Mouse (Mus musculus): ENCODE data around the gene Bri3bp.
A peak's percentile ranks its signal among the peaks of the same experiment; 100 is the strongest.
"Not testable (repeated sequence)": the region's sequence is repeated elsewhere in the genome, so short reads cannot be mapped to it uniquely, and the experiment has no call there.

The Bri3bp gene

DNA sequence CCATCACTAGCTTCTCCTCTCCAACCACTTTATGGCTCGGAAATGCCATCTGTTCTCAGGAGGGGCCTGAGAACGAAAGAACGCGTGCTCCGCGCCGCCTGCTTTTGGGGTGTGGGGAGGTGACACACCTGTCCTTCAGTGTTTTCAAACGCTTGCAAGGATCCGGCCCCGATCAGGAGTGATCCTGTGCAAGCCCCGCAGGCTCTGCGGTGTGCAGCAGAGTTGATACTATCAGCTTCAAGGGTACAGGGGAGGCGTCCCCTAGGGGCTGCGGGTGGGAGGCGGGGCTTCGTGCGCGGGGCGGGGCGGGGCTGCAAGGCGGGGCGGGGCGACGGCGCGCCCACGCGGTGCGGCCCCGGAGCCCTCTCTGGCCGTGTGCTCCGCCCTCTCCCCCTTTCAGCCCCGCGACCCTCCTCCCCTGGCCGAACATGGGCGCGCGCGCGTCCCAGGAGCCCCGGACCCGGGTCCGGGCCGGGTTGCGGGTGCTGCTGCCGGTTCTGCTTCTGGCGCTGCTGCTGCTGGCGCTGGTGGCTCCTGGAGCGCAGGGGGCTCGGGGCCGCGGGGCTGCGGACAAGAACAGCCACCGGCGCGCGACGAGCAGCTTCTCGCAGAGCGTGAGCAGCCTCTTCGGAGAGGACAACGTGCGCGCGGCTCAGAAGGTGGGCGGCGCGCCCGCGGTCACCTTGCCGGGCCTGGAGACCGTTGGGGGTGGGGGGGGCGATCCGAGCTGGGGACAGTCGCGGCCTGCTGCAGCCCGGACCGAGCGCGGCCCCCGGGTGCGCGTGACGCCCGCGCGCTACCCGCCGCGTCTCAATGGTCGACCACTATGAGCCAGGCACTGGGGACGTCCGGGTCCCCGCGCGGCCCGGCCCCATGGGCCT, at the start of gene Bri3bp:
TSS of gene Bri3bp (plus strand) at position 335 of the 881 bp plus-strand sequence.
- DNase-seq: peak; percentile 75 to 76

DNA sequence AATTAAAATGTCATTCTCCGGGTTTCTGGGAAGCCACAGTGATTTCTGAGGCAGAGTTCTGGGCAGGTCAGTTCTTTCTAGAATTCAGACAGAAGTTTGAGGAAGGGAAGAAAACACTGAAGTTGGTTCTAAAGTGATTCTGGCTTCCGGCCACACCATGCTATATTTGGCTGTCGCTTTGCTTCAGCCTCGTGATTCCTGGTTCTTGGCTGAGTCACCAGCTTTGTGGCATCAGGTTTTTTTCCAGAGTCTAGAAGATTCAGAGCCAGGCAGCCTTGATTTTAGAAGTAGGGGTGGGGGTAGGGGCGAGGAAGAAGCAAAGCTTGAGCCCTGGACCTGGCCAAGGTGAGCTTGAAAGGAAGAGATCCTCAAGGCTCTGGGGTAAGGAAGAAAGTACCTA, 49.8 kb upstream of the Bri3bp start:
- no peak for DNase-seq

DNA sequence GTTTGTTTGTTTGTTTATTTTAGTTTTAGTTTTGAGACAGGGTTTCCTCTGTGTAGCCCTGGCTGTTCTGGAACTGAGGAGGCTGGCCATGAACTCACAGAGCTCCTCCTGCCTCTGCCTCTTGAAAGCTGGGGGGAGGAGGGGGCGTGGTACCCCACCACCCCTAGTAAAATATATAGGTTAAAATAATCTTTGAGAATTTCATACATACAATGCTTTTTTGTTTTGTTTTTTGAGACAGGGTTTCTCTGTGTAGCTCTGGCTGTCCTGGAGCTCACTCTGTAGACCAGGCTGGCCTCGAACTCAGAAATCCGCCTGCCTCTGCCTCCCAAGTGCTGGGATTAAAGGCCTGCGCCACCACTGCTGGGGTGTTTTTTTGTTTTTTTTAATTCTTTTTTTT, 49.2 kb upstream of the Bri3bp start:
- not testable (repeated sequence) for DNase-seq

DNA sequence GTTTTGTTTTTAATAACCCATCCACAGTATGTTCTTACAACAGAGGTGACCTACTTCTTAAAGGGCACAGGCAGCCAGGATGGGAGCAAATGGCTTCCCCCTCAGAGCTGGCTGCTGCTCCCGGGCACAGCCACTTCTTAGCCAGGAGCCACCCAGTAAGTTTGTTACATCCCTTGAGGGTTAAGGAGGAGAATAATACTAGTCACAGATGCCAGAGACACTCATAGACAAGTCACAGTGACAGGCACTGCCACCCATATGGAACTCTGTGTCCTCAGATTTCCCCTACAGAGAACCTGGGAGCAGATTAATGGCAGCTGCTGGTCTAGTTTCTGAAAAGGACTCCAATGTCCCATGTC, 48.8 kb upstream of the Bri3bp start:
- no peak for DNase-seq

DNA sequence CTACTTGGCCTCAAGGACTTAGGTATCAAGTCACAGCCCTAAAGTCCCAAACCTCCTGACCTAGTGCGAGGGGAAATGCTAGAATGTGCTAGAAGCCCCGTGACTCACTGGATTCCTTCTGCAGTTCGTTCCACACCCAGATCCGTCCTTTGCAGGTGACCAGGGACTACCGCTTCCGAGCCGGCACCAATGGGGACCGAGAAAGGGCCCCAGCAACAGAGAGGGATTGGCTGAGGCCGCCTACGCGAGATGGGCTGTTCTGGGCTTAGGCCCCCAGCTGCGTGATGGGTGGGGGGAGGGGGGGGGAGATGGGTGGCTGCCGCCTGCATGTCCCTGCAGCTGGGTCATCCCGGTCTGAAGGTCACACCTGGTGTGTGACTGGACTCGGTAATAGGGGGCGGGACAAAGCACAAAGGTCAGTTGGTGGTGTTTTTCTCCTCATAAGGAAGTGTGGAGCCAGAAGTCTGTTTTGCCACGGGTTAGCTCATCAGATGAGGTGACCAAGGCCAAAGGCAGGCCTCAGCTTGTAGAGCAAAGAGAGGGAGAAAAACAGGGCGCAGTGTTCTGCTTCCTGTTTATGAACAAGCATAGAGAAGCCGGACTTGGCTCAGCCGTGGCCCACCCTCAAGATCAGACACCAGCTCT, 48.3 kb upstream of the Bri3bp start:
- peak; percentile 97 for DNase-seq

DNA sequence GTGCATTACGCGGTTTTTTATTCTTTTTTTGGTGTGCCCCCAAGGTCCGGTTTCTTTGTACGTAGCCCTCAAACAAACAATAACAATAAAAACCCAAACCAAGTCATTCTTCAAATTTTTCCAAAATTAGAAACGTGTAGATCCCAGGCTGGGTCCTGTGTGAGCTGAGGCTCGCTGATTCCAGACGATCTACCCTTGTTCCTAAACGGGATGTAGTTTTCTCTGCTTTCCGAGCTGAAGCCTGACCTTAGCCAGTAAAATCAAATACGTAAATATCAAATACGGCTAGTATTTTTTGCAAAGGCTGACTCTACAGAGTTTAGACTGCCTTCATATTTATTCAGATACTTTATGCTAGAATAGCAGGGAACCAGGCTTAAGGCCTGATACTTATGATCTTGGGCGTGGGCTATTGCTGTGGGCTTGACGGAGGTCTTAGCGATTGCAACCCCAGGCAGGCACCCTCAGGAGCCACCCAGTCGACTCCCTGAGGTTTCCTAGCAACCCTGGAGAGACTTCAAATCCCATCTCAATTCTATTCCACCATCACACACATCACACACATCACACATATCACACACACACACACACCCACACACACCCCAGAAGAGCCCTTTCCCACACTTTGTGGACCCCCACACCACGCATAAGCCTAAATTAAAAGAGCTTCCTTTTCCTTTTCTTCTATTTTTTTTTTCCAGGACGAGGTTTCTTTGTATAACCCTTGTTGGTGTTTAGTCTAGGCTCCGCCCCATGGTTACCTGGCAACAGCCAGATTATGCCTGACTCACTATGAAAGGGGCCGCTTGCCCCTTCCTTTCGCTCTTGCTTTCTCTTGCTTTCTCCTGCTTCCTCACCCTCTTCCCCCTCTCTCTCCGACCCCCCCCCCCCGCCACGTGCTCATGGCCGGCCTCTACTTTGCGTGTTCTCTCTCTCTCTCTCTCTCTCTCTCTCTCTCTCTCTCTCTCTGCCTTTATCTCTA, 47.5 kb upstream of the Bri3bp start:
- peak; percentile 79 to 88 for DNase-seq

DNA sequence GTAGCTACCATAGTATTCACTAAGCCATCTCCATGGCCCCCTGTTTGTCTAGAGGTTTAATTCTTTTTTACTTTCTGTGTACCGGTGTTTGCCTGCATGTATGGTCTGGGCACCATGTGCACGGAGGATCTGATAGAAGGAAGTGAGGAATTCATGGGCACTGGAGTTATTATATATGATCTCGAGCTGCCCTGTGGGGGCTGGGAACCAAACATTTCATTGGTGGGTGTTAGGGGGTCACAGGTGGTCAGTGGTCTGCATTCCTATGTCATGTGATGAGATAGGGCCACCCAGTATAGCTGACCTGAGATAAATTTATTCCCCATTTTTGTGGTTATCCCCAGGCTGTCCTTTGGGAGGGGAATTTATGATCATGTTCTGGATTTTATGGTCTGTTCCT, 46.4 kb upstream of the Bri3bp start:
- DNase-seq: no peak

DNA sequence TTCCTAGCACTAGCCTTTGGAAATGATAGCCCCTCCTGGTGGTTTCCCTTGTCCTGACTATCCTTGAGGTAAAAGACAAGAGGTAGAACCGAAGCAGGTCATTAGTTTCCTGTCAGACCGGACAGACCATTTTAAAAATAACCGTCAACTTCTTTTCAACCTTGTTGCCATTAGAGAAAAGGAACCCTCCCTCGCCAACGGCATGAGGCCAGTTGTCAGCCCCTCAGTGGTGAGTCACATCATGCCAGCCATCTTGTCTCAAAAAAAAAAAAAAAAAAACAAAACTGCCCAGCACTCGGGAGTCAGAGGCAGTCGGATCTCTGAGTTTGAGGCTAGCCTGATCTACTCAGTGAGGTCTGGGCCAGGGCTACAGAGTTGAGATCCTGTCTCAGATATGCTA, 40.5 kb upstream of the Bri3bp start:
- DNase-seq: no peak

DNA sequence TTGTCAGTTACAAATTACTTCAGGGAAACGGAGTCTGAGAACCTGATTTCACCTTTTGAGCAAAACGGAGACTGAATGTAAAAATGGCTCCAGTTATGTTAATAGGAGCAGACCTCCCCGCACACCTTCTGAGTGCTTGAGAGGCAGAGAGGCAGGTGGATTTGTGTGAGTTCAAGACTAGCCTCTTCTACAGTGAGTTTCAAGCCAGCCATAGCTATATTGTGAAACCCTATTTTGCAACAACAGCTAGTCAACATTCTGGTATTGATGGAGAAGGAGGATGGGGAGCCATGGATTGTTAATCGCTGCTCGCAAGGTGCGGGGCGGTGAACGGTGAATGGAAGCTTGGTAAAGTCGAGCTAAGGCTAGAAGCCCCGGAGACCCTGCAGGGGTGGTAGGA, 38.9 kb upstream of the Bri3bp start:
- DNase-seq: no peak

DNA sequence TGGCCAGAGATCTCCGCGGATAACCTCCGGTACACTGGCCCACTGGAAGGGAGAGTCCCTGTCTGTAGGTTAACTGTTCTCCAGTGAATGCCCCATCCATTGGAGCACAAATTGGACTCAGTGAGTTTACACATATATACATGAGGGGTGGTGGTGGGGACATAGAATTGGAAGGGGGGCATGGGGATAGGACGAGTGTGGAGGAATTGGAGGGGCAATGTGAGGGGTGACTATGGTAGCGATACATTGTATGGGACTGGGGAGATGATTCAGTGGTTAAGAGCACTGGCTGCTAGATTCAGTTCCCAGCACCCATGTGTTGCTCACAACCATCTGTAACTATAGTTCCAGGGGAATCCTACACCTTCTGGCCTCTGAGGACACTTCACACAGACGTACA, 38.4 kb upstream of the Bri3bp start:
- no peak for DNase-seq

DNA sequence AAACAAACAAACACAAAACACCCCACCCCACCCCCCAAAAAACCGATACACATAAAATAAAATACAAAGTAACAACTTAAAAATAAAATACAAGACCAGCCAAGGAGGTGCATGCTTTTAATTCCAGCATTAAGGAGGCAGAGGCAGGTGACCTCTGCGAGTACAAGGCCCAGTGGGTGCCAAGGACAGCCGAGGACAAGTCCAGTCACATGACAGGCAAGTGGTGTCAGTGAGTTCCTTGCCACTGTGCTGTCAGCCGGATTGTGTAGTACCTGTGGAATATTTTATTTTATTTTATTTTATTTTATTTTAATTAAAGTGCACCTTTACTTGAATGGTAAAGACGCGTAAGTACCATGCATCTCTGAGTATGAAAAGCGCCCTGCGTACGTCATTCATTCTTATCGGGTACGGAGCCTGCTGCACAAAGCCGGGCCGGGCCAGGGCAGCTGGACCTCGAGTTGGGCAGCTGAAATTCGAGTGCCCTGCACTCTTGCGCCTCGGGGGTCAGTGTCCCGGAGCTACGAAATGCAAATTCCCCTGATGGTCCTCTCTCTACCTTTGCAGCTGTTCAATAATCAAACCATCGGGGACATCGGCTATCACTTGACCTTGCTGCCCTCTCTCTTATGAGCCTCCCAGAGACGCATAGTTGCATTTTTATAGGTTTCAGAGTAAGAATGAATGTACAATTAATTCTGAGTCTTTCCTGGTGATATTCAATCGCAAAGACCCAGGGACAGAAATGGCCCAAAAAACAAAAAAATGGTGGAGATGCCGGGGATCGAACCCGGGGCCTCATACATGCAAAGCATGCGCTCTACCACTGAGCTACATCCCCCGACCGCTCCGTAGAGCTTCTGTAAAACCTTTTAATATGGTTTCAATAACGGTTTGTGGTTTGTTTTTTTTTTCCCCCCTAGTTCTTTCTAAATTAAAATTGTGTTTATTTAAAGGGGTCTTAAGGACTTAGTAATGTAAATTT, 37.6 kb upstream of the Bri3bp start:
- peak; percentile 70 for DNase-seq

DNA sequence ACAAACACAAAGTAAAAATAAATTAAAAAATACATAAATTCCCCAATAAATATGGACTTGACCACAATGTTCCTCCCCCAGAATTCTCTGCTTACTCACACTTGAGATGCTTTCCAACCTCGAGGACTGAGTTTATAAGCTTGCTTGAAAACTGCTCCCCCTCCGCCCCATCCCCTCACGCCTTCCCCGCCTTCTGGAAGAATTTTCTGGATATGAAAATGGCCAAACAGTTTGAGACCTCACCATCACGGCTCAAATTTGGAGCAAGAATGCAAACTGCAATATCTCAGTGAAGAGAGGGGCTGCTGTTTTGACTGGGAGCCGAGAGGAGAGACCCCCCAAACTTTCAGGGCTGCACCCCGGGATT, 36.8 kb upstream of the Bri3bp start:
- no peak for DNase-seq

DNA sequence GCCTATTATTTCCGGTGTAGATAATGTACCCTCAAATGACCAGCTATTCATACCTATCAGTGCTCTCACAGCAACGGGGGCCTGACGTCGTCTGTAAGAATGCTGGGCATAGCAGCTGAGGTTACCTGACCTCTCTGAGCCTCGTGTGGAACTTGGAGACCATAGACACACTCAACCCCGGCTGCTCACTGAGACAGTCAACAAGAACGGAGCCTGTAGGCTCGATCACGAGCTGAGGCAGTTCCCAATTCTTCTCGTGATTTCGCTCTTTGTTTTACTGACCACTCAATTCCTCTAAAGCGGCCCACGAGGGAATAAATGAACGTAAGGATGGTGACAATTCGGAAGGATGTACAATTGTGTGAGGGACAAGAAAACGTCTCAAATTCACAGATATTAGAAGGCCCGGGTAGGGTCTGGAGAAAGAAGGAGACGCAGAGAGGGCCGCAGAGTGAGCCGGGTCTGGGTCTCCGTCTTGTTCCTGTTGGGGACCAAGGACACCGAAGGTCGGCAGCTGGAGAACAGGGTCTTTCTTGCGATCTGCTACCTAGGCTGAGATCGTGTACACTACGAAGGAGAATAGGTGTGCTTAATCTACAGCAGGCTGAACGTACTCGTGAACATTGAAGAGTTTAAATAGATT, 36.3 kb upstream of the Bri3bp start:
- DNase-seq: peak; percentile 37 to 48

DNA sequence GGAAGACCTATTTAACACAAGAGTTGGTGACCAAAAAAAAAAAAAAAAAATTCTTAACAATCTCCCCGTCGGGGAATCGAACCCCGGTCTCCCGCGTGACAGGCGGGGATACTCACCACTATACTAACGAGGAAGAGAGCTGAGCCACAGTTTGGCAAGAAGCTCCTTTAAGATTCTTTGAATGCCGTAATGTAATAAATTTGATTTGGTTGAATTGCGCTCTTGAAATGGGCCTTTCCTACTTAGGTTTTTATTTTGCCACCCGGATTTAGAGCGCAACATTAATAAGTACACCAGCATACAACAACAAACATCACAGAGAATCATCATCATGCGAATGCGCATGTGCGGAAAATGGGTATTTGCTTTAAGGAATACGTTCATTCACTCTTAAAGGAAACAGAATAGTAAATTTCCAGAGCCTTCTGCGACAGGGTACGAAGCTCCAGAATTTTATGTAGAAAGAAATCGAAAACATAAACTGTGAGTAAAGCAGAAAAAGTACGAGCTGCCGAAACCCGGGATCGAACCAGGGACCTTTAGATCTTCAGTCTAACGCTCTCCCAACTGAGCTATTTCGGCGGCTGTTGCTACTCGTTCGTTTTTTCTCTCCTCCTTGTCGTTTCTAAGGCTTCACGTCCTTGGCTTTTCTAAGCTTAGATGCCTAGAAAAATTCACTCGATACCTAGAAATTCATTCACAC, 35.7 kb upstream of the Bri3bp start:
- peak; percentile 77 to 83 for DNase-seq

DNA sequence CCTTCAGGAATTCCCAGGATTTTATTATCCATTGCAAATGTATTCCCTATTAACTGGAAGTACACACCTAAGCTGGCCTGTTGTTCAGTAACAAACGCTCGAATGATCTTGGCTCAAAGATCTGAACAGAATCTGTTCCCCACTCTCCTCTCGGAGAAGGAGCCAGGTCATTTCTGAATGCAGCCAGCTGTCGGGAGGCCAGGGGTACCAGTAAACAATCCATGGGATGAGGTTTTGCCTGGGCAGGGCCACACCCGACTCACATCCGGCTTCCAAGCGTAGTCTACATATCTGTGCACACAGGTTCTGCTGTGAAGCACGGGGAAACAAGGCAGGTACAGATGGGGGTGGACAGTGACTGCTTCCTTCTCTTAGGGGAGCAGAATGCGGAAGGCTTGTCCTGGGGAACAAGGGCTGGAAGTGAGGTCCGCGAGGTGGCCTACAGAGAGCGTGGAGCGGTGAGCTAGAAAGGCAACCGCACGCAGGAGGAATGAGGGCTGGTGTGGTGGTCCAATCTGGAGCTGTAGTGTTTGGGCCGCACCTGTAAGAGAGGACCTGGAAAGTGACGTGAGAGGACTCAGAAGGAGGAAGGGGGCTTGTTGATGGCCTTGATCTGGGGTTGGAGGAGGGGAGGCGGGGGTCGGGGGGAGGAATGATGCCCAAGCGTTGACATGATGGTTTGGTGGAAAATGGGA, 34.9 kb upstream of the Bri3bp start:
- DNase-seq: peak; percentile 70 to 74

DNA sequence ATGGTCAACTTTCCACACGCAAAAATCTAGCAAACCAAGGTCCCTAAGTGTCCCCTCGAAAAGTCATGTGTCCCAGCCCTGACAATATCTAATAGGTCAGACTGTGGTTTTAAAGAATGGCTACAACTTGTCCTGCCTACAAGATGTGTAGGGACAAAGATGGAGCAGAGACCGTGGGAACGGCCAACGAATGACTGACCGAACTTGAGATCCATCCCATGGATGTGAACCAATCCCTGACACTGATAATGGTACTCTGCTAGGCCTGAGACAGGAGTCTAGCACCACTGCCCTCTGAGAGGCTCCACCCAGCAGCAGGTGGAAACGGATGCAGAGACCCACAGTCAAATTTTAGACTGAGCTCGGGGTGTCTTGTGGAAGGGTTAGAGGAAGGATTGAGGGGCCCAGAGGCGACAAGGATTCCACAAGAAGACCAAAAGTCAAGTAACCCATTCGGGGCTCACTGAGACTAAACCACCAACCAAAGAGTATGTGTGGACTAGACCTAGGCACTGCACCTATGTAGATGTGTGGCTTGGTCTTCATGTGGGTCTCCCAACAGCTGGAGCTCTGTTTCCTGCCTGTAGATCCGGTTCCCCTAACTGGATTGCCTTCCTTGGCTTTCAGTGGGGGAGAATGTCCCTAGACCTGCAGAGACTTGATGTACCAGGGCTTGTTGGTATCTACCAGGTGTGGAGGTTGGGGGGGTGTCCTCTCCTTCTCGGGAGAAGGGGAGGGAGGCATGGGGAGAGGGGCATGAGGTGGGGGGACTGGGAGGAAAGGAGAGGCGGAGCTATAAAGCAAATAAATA, 34.1 kb upstream of the Bri3bp start:
- no peak for DNase-seq

DNA sequence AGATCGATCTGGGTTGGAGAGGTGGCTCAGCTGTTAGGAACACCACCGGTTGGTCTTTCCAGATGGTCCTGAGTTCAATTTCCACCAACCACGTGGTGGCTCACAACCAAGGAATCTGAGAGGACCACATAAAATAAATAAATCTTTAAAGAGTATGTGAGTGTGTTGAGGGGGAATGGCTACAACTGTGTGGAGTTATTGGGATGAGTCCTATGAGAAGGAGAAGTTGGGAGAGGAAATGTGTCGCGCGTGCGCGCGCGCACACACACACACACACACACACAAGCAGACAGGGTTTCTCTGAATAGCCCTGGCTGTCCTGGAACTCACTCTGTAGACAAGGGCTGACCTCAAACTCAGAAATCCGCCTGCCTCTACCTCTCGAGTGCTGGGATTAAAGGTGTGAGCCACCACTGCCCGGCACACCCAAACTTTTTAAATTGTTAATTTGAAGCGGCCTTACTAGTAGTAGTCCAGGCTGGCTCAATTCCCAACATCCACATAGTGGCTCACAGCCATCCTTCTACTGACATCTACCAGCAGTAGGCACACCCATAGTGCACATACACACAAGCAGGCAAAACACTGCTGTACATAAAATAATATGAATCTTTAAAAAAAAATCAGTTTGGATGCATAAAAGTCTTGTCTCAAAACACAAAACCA, 33.3 kb upstream of the Bri3bp start:
- no peak for DNase-seq

DNA sequence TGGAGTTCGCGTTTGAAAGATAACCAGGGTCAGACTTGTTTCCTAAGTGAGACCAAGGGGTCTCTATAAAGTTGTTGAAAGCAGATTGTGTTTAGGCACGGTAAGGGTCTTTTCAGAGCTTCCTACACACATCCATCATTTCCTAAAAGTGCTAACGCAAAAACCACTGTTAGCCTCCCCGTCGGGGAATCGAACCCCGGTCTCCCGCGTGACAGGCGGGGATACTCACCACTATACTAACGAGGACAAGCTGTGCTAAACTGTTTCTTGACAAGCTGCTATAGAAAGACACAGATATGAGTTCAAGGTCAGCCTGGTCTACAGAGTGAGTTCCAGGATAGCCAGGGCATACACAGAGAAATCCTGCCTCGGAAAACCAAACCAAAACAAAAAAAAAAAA, 32.5 kb upstream of the Bri3bp start:
- peak; percentile 86 to 87 for DNase-seq

All from thymus, postnatal 36 days (tissue).